Mouse (Mus musculus) adrenal gland, postnatal 4 days (tissue): ENCODE data around the gene P3h3. TPM values are rescaled to one million over a fixed set of nuclear protein-coding genes. Genes with fewer than 3 reads are reported as not detected.
"Not testable (repeated sequence)": the region's sequence is repeated elsewhere in the genome, so short reads cannot be mapped to it uniquely, and the experiment has no call there.

Source experiments
- DNase-seq, 2 experiments: peaks; one replicate each; pipeline ENCODE4 v3.0.0; 2021 to 2022; ENCODE audit warnings: low spot score in 2 of 2, mixed read lengths in 2 of 2
- total RNA-seq, 2 experiments: library from RNA; stranded (reverse); gene quantifications; 2 replicates each; pipeline ENCODE4 v1.2.3; 2021

Gene P3h3
- total RNA-seq, 2 experiments from 2014 or later: 47.3 to 52.2 TPM

GRCm38 (mm10) chr6:124810566-124811402 lies 46.8 kb downstream of the P3h3 start:
- DNase-seq: not testable (repeated sequence)

- DNase-seq: no peak
These were observed 47.6 kb downstream of the P3h3 start for GRCm38 (mm10) chr6:124809775-124810538.

- peak; percentile 68 to 70 for DNase-seq
These were observed 48.3 kb downstream of the P3h3 start for GRCm38 (mm10) chr6:124809052-124809774.

GRCm38 (mm10) chr6:124808358-124809012 lies 49.1 kb downstream of the P3h3 start, which contains the start of gene Spsb2:
Spsb2 (plus strand) TSS chr6:124808661.
- DNase-seq: peak; percentile 55 to 57

GRCm38 (mm10) chr6:124807986-124808357 lies 49.6 kb downstream of the P3h3 start:
- no peak for DNase-seq

- DNase-seq: no peak
These were observed 50.2 kb downstream of the P3h3 start for GRCm38 (mm10) chr6:124807366-124807765.

- DNase-seq: no peak
These were observed 51.0 kb downstream of the P3h3 start for GRCm38 (mm10) chr6:124806446-124807140.

- peak; percentile 81 to 93 for DNase-seq
These were observed 51.9 kb downstream of the P3h3 start for GRCm38 (mm10) chr6:124805341-124806321.

GRCm38 (mm10) chr6:124804341-124804740 lies 53.2 kb downstream of the P3h3 start:
- no peak for DNase-seq

GRCm38 (mm10) chr6:124803691-124804090 lies 53.9 kb downstream of the P3h3 start:
- not testable (repeated sequence) for DNase-seq

- DNase-seq: no peak
These were observed 54.5 kb downstream of the P3h3 start for GRCm38 (mm10) chr6:124803061-124803460.

GRCm38 (mm10) chr6:124802400-124802799 lies 55.2 kb downstream of the P3h3 start:
- DNase-seq: not testable (repeated sequence)

GRCm38 (mm10) chr6:124796200-124796599 lies 61.4 kb downstream of the P3h3 start:
- no peak for DNase-seq

GRCm38 (mm10) chr6:124795781-124796180 lies 61.8 kb downstream of the P3h3 start:
- DNase-seq: no peak

- DNase-seq: no peak
These were observed 65.6 kb downstream of the P3h3 start for GRCm38 (mm10) chr6:124791911-124792310.
